ENCODE assay signal across 8 mouse cellular contexts in the genomic region with DNA sequence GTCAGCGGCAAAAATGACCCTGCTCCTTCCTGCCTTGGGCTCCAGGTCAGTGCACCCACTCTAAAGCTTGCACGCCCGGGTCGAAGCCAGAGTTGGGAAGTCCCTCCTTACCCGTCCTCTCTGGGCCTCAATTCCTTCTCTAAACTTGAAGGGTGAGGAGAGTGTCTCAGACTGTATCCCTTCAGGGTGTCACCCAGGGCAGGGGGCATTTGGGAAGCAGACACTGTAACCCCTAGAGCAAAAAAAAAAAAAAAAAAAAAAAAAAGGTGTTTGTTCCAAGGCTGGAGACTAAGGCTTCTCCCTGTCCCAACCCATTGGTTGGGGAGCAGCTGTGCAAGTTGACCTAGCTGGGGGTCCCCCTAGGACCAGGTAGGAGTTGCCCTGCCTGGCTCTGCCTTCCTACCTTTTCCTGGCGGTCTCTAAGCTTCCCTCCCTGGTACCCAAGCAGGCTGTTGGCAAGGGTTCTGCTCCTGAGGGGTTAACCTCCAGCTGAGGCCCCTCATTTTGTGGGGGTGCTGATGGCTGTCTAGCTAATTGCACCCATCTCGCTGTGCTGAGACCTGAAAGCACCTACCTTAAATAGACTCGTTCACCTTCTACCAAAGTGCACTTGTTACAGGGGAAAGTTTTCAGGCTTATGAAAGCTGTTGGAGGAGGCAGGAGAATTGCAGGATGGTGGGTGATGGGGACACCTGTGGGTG. TPM values are rescaled to one million over a fixed set of nuclear protein-coding genes. Genes with fewer than 3 reads are reported as not detected.
DNase-seq lines count a peak whose midpoint lies in the region; ATAC-seq and TF ChIP-seq lines count a peak whose summit lies in the region.

No protein-coding gene starts in this region.

- 62% methylated on average over 8 of the region's 8 CpGs for WGBS in kidney, adult 2 months
- 32% methylated on average over 8 of the region's 8 CpGs for WGBS in bone marrow, adult 2 months
- 66% methylated on average over 8 of the region's 8 CpGs for WGBS in hindbrain, embryonic 10.5 days
- 67% methylated on average over 8 of the region's 8 CpGs for WGBS in midbrain, embryonic 11.5 days

- H3K4me3 ChIP-seq in kidney, adult 2 months (ENCODE audit: insufficient read depth, low read depth, low read length) = peak overlapping the region; percentile 75
- H3K4me3 ChIP-seq in bone marrow, adult 2 months (replicated peaks; ENCODE audit: control insufficient read depth, low read depth, low read length) = peak overlapping the region; percentile 81
- H3K4me3 ChIP-seq in hindbrain, embryonic 10.5 days = peak overlapping the region; percentile 60
- H3K4me3 ChIP-seq in midbrain, embryonic 11.5 days (ENCODE audit: low read depth, low read length) = peak overlapping the region; percentile 44; the same call in 1 of the 2 replicates

- peaks cover 7% of the 10 kb centered on the region for H3K4me1 ChIP-seq in kidney, adult 2 months (ENCODE audit: control insufficient read depth, insufficient read depth, low read length)
- peaks cover 11% of the 10 kb centered on the region for H3K4me1 ChIP-seq in bone marrow, adult 2 months (ENCODE audit: control insufficient read depth, insufficient read depth, low read length)
- H3K4me1 ChIP-seq in hindbrain, embryonic 10.5 days (replicated peaks) = peaks cover 77% of the 10 kb centered on the region
- H3K4me1 ChIP-seq in midbrain, embryonic 11.5 days (ENCODE audit: control insufficient read depth, insufficient read depth, low read length) = peaks cover 10% of the 10 kb centered on the region

- H3K27me3 ChIP-seq in kidney, adult 2 months (replicated peaks; ENCODE audit: control insufficient read depth, insufficient read depth, low read length) = no peaks in the 10 kb centered on the region
- peaks cover 78% of the 10 kb centered on the region for H3K27me3 ChIP-seq in hindbrain, embryonic 10.5 days (ENCODE audit: insufficient read depth, poor library complexity, severe bottlenecking)
- peaks cover 31% of the 10 kb centered on the region for H3K27me3 ChIP-seq in midbrain, embryonic 11.5 days (ENCODE audit: control insufficient read depth, insufficient read depth, low read length)

- TF ChIP-seq CTCF in kidney, adult 2 months (conservative IDR thresholded peaks at IDR 0.05; ENCODE audit: insufficient read depth, insufficient read length, low read depth, low read length) = no peak
- TF ChIP-seq CTCF in bone marrow, adult 2 months (IDR thresholded peaks at IDR 0.05; ENCODE audit: control insufficient read depth, insufficient read depth, low read length) = no peak

- no peak overlapping the region for H3K9ac ChIP-seq in midbrain, embryonic 11.5 days (ENCODE audit: low read length)

- no peaks in the 10 kb centered on the region for H3K9me3 ChIP-seq in hindbrain, embryonic 10.5 days
- no peaks in the 10 kb centered on the region for H3K9me3 ChIP-seq in midbrain, embryonic 11.5 days (ENCODE audit: control insufficient read depth, low read length)

- no peak overlapping the region for H3K27ac ChIP-seq in kidney, adult 2 months (ENCODE audit: insufficient read depth, low read depth, low read length)
- H3K27ac ChIP-seq in bone marrow, adult 2 months (ENCODE audit: control insufficient read depth, insufficient read depth, low read depth, low read length, poor library complexity) = no peak overlapping the region
- no peak overlapping the region for H3K27ac ChIP-seq in hindbrain, embryonic 10.5 days
- H3K27ac ChIP-seq in midbrain, embryonic 11.5 days (ENCODE audit: low read depth, low read length) = no peak overlapping the region

- no peak overlapping the region; the same call in 1 of the 2 replicates for H3K4me2 ChIP-seq in midbrain, embryonic 11.5 days

- DNase-seq in kidney, adult 2 months = no peak
- no peak for DNase-seq in kidney, adult 18-20 months
- no peak for DNase-seq in hindbrain, embryonic 10.5 days (ENCODE audit: low spot score)
- DNase-seq in midbrain, embryonic 11.5 days (ENCODE audit: low spot score, missing footprints) = no peak
- DNase-seq in urinary bladder, postnatal 25 days (ENCODE audit: low spot score) = no peak
- DNase-seq in adrenal gland, postnatal 4 days (ENCODE audit: low spot score in 2 of 2) = no peak

- TF ChIP-seq POLR2A in kidney, adult 2 months (IDR thresholded peaks at IDR 0.05; ENCODE audit: low read depth, low read length) = no peak
- TF ChIP-seq POLR2A in bone marrow, adult 2 months (IDR thresholded peaks at IDR 0.05; ENCODE audit: borderline replicate concordance, control insufficient read depth, low read depth, low read length) = no peak

- ATAC-seq in midbrain, embryonic 11.5 days (ENCODE audit: low FRiP score) = no peak
- ATAC-seq in cerebellum, adult (ENCODE audit: insufficient number of reproducible peaks, low FRiP score, low TSS enrichment) = no peak

- no peaks in the 10 kb centered on the region for H3K36me3 ChIP-seq in kidney, adult 2 months (ENCODE audit: control insufficient read depth, insufficient read depth, low read length)
- H3K36me3 ChIP-seq in hindbrain, embryonic 10.5 days = no peaks in the 10 kb centered on the region
- H3K36me3 ChIP-seq in midbrain, embryonic 11.5 days (ENCODE audit: control insufficient read depth, insufficient read depth, low read length) = no peaks in the 10 kb centered on the region

RNA-seq across cellular contexts. Expression of a gene that starts 1.1 kb away (rescaled TPM):
- 8.9 and 9.6 TPM in 2 replicates for polyA plus RNA-seq in kidney, adult 2 months (2012; rRNA removed)
- polyA plus RNA-seq in bone marrow, adult 2 months (2011; ENCODE audit: insufficient read depth, insufficient read length, low replicate concordance, missing spikeins) = 40.0 and 82.8 TPM in 2 replicates
- 1.5 and 1.8 TPM in 2 replicates for polyA plus RNA-seq in hindbrain, embryonic 10.5 days (2016; fragmentation: Nextera tagmentation; extraction: Ambion mirVana)
- polyA plus RNA-seq in midbrain, embryonic 11.5 days (2014; fragmentation: Nextera tagmentation; extraction: Ambion mirVana) = 1.2 and 1.4 TPM in 2 replicates
- total RNA-seq in adrenal gland, postnatal 4 days (2021) = 10 to 100 TPM; 26.5 to 27.3 TPM

RNA-seq across cellular contexts. Expression of a gene that starts 30.2 kb away (rescaled TPM):
- 8.1 and 10.4 TPM in 2 replicates for polyA plus RNA-seq in kidney, adult 2 months (2012; rRNA removed)
- 21.0 and 44.8 TPM in 2 replicates for polyA plus RNA-seq in bone marrow, adult 2 months (2011; ENCODE audit: insufficient read depth, insufficient read length, low replicate concordance, missing spikeins)
- 3.7 and 5.5 TPM in 2 replicates for polyA plus RNA-seq in hindbrain, embryonic 10.5 days (2016; fragmentation: Nextera tagmentation; extraction: Ambion mirVana)
- 1.9 and 2.7 TPM in 2 replicates for polyA plus RNA-seq in midbrain, embryonic 11.5 days (2014; fragmentation: Nextera tagmentation; extraction: Ambion mirVana)
- 10 to 100 TPM; 17.1 to 19.5 TPM for total RNA-seq in adrenal gland, postnatal 4 days (2021)

RNA-seq across cellular contexts. Expression of a gene that starts 54.8 kb away (rescaled TPM):
- polyA plus RNA-seq in kidney, adult 2 months (2012; rRNA removed) = 27.7 and 27.8 TPM in 2 replicates
- 47.7 and 81.1 TPM in 2 replicates for polyA plus RNA-seq in bone marrow, adult 2 months (2011; ENCODE audit: insufficient read depth, insufficient read length, low replicate concordance, missing spikeins)
- 281 and 334 TPM in 2 replicates for polyA plus RNA-seq in hindbrain, embryonic 10.5 days (2016; fragmentation: Nextera tagmentation; extraction: Ambion mirVana)
- 182 and 230 TPM in 2 replicates for polyA plus RNA-seq in midbrain, embryonic 11.5 days (2014; fragmentation: Nextera tagmentation; extraction: Ambion mirVana)
- total RNA-seq in adrenal gland, postnatal 4 days (2021) = 10 to 100 TPM; 69.9 to 72.6 TPM
